Mouse (Mus musculus) intestine, embryonic 16.5 days (tissue): ENCODE measurements at regions not wholly inside any gene's neighbourhood (a gene's known extent, or its start where the extent isn't known, plus 50 kb on each side); places are given as distances from the start of the nearest gene placed in this dataset.

Experiments
- ATAC-seq: fragments of 200-750 bp; cut with Nextera tagmentation; 2 replicates; pipeline ENCODE4 v1.8.0; 2017; ENCODE audit warnings: moderate TSS enrichment, moderate library complexity
- H3K27ac ChIP-seq: fragments of 300-500 bp; sonication (generic); 2 replicates; pipeline ENCODE4 v1.5.1; 2014; ENCODE audit warnings: mild to moderate bottlenecking, low read length
- H3K27me3 ChIP-seq: fragments of 300-500 bp; sonication (generic); replicated peaks from 2 replicates; pipeline ENCODE4 v1.6.1; 2014; ENCODE audit warnings: low read length, control low read depth, mixed read lengths; ENCODE audit not compliant: control insufficient read depth, insufficient read depth
- H3K36me3 ChIP-seq: fragments of 300-500 bp; sonication (generic); 2 replicates; pipeline ENCODE4 v1.6.1; 2014; ENCODE audit warnings: low read length, control low read depth; ENCODE audit not compliant: control insufficient read depth, insufficient read depth
- H3K4me1 ChIP-seq: fragments of 300-500 bp; sonication (generic); 2 replicates; pipeline ENCODE4 v1.6.1; 2014; ENCODE audit warnings: low read length, control low read depth, mixed read lengths; ENCODE audit not compliant: control insufficient read depth, insufficient read depth
- H3K4me2 ChIP-seq: fragments of 300-500 bp; sonication (generic); 2 replicates; pipeline ENCODE4 v1.6.1; 2014; ENCODE audit warnings: low read depth, low read length, control low read depth
- H3K4me3 ChIP-seq: fragments of 300-500 bp; sonication (generic); 2 replicates; pipeline ENCODE4 v1.5.1; 2014; ENCODE audit warnings: mild to moderate bottlenecking, low read length
- H3K9ac ChIP-seq: fragments of 300-500 bp; sonication (generic); 2 replicates; pipeline ENCODE4 v1.6.1; 2014; ENCODE audit warnings: low read depth, low read length
- H3K9me3 ChIP-seq: fragments of 300-500 bp; sonication (generic); 2 replicates; pipeline ENCODE4 v1.6.1; 2016; ENCODE audit warnings: low read length, control low read depth; ENCODE audit not compliant: control insufficient read depth
- WGBS: fragments of 180-500 bp; shearing (Covaris S2); extraction: QIAGEN DNeasy Blood & Tissue Kit; methylation state at CpG from one replicate; pipeline ENCODE4 v1.1.7; 2014; 5-methylcytosine and 5-hydroxymethylcytosine counted together

DNA sequence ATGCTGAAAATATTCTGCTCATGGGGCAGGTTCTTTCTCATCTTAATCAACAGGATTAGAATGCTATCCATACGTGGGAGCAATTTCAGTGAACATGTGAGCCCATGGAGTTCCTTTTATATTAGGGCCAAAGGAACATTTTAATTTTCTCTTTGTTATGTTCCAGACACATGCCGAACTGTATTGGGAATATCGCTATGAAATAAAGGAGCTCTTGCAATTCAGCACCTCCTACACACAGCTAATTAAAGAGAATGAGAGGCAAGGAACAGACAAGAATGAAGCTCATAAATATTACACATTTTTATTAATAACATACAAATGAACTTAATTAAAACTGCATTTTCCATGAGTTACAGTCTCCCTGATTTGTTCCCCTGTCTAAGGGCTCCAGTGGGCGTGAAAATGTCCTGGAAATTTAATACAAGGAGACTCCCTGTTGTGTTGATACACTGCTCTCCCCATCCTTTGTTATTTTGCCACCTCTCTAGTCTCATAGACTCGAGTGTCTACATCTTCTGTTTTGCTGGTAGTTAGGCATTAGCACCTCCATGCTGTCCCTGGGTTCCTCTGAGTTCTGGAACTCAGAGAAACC is 205.5 kb downstream of the Phlda1 start:
- H3K4me1 ChIP-seq, result no peaks in the 10 kb centered on the region
- no peak overlapping the region for H3K27ac ChIP-seq
- no peaks in the 10 kb centered on the region for H3K9me3 ChIP-seq
- 78% methylated on average over 5 of the region's 5 CpGs for WGBS
- no peaks in the 10 kb centered on the region for H3K27me3 ChIP-seq
- no peak for ATAC-seq
- H3K9ac ChIP-seq, result no peak overlapping the region
- H3K36me3 ChIP-seq, result no peaks in the 10 kb centered on the region
- no peak overlapping the region for H3K4me2 ChIP-seq
- no peak overlapping the region for H3K4me3 ChIP-seq

- Histone ChIP-seq H3K9ac (no peak overlapping the region), H3K27me3 (no peaks in the 10 kb centered on the region), H3K9me3 (no peaks in the 10 kb centered on the region), H3K4me2 (no peak overlapping the region), H3K4me1 (no peaks in the 10 kb centered on the region), H3K27ac (no peak overlapping the region), H3K36me3 (no peaks in the 10 kb centered on the region), H3K4me3 (no peak overlapping the region)
- no peak for ATAC-seq
- 85% methylated on average over 7 of the region's 7 CpGs for WGBS
These were observed 206.9 kb downstream of the Phlda1 start for GRCm38 (mm10) chr10:111712991-111713390.

DNA sequence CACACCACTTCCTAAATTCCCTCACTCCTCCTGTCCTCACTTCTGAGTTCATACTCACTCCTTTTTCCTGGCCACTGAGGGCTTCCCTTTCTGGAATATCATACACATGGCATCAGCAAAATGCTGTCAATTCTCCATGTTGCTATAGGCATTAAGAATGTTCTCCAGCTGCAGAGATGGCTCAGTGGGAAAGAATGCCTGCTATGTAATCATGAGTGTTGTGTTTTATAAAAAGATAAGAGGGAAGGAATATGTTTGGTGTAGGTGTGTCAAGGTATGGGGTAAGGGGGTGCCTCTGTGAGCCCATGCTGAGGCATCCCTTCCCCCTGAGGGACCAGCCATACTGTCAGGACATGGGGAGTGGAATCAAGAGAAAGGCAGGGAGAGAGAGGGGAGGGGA is 207.6 kb downstream of the Phlda1 start:
- no peak overlapping the region for H3K4me2 ChIP-seq
- H3K27me3 ChIP-seq, result no peaks in the 10 kb centered on the region
- H3K27ac ChIP-seq, result no peak overlapping the region
- no peak overlapping the region for H3K4me3 ChIP-seq
- H3K36me3 ChIP-seq, result no peaks in the 10 kb centered on the region
- H3K9ac ChIP-seq, result no peak overlapping the region
- H3K4me1 ChIP-seq, result no peaks in the 10 kb centered on the region
- no peaks in the 10 kb centered on the region for H3K9me3 ChIP-seq
- no peak for ATAC-seq

DNA sequence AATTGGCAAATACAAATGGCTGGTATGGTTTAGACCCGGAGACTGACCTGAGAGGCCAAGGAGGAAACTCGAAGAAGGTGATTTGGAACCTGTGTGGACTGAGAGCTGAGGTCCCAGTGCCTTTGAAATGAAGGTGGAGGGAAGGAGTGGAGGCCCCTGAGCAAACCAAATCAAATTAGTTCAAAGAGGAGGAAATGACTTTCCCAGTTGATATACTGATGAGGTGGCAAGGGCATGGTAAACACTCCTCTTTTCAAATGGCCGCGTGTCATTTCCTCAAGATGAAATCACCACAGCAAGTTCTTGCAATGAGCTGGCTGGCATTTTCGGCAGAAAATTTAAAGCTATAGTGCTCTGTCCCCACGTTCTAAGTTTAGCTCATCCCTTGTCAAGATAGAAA is 209.1 kb downstream of the Phlda1 start:
- no peaks in the 10 kb centered on the region for H3K36me3 ChIP-seq
- 39% methylated on average over 6 of the region's 6 CpGs for WGBS
- no peaks in the 10 kb centered on the region for H3K4me1 ChIP-seq
- no peak overlapping the region for H3K4me2 ChIP-seq
- ATAC-seq, result peak; percentile 16; the same call in 1 of the 2 replicates
- no peak overlapping the region for H3K9ac ChIP-seq
- no peak overlapping the region for H3K4me3 ChIP-seq
- H3K27ac ChIP-seq, result no peak overlapping the region
- H3K27me3 ChIP-seq, result no peaks in the 10 kb centered on the region
- H3K9me3 ChIP-seq, result no peaks in the 10 kb centered on the region

GRCm38 (mm10) chr10:111719632-111720031 is 213.5 kb downstream of the Phlda1 start:
- Histone ChIP-seq H3K36me3 (no peaks in the 10 kb centered on the region), H3K9ac (no peak overlapping the region), H3K4me3 (no peak overlapping the region), H3K4me1 (no peaks in the 10 kb centered on the region), H3K4me2 (no peak overlapping the region), H3K27ac (no peak overlapping the region), H3K9me3 (no peaks in the 10 kb centered on the region), H3K27me3 (no peaks in the 10 kb centered on the region)
- 73% methylated on average over 5 of the region's 5 CpGs for WGBS
- no peak for ATAC-seq

DNA sequence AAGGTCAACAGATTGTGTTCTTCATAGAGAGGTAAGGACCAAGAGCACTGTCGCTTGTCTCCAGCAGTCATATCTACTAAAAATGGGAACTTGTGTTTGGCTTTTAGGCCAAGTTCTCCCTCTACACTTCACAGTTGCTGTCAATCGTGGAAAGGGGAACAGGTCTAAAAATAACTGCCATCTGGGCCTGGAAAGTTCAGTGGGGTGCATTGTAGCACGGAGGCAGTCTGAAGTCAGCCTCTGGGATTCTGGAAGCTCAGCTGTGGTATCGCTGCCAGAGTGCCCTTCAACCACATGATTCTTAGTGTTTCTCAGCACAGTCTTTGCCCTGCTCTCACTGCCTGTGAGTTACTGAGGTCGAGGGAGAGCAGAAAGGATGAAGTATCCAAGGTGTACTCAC is 215.0 kb downstream of the Phlda1 start:
- H3K9ac ChIP-seq, result no peak overlapping the region
- H3K4me3 ChIP-seq, result no peak overlapping the region
- no peaks in the 10 kb centered on the region for H3K9me3 ChIP-seq
- no peaks in the 10 kb centered on the region for H3K4me1 ChIP-seq
- no peaks in the 10 kb centered on the region for H3K27me3 ChIP-seq
- no peaks in the 10 kb centered on the region for H3K36me3 ChIP-seq
- no peak overlapping the region for H3K4me2 ChIP-seq
- no peak for ATAC-seq
- WGBS, result 72% methylated on average over 5 of the region's 5 CpGs
- H3K27ac ChIP-seq, result no peak overlapping the region

DNA sequence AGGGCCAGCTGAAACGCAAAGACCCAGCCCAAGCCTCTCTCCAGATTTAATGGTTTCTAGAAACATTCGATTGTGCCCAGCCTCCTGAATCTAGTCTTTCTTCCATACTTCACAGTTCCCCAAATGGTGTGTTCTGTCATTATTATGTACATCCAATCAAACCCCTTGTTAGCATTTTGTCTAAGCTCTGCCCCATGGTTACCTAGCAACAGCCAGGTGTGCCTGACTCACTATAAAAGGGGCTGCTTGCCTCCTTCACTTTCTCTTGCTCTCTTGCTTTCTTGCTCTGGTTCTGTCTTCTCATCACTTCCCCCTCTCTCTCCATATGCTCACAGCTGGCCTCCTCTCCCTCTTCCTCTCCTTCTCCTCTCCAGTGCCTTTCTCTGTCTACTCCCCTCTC is 217.8 kb downstream of the Phlda1 start:
- WGBS, result 84% methylated on average over 2 of the region's 2 CpGs
- ATAC-seq, result no peak
- Histone ChIP-seq H3K9ac (no peak overlapping the region), H3K27me3 (no peaks in the 10 kb centered on the region), H3K27ac (no peak overlapping the region), H3K4me1 (no peaks in the 10 kb centered on the region), H3K4me2 (no peak overlapping the region), H3K36me3 (no peaks in the 10 kb centered on the region), H3K4me3 (no peak overlapping the region), H3K9me3 (no peaks in the 10 kb centered on the region)

DNA sequence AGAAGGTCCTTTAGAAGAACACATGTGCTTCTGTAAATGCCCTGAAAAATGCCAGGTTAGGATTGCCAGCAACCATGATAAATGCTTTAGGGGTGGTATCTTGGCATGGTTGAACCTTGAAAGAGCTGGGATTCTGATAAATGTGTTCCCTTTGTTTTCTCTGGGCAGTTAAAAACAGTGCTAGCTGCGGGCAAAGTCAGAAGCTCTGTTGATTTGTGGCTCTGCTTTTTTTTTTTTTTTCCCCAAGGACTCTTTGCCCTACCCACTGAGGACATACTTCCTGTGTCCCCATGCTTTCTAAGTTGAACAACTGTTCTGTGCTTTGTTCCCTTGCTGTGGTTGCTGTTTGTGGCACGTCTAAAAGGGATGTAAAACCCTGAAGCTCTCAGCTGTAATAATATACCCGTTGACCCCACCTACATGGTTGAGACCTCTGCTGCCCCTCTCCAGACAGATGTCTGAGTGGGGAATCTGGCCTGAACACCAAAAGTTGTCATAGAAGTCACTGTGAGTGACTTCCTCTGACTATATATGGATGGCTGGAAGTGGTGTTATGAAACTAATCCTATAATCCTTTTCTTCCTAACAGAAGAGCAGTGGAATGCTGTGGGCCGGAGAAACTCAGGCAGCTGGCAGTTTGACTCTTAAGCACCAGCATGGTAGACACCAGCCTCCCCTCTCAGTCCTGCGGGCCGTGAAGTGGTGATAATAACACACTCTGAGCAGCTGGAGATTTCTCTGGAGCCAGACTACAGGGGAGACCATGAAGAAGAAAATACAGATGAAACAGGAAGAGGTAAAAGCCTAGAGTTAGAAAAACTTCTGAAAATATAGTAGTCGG is 218.7 kb downstream of the Phlda1 start:
- no peaks in the 10 kb centered on the region for H3K9me3 ChIP-seq
- no peaks in the 10 kb centered on the region for H3K36me3 ChIP-seq
- H3K4me2 ChIP-seq, result no peak overlapping the region
- WGBS, result 56% methylated on average over 7 of the region's 7 CpGs
- no peak overlapping the region for H3K4me3 ChIP-seq
- no peak overlapping the region for H3K9ac ChIP-seq
- no peaks in the 10 kb centered on the region for H3K4me1 ChIP-seq
- ATAC-seq, result no peak
- H3K27ac ChIP-seq, result no peak overlapping the region
- no peaks in the 10 kb centered on the region for H3K27me3 ChIP-seq

DNA sequence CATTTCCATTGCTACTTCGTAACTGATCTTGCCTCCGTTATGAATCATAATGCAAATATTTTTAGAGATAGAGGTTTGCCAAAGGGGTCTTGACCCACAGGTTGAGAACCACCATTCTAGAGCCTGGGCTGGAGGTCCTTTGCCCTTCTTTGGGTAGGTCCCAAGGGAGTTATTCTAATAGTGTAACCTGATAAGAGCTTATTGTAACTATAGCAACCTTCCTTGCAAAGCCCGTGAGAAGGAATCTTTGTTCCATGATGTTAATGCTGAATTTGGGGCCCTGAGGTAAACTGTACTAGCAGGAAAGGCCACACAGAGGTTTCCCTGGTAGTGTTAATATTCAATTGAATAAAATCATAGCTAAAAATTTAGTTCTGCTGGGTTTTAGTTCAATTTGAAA is 229.9 kb downstream of the Phlda1 start:
- Histone ChIP-seq H3K9me3 (no peaks in the 10 kb centered on the region), H3K4me2 (no peak overlapping the region), H3K27me3 (no peaks in the 10 kb centered on the region), H3K4me3 (no peak overlapping the region), H3K9ac (no peak overlapping the region), H3K27ac (no peak overlapping the region), H3K36me3 (no peaks in the 10 kb centered on the region), H3K4me1 (peaks cover 10% of the 10 kb centered on the region; the same call in 1 of the 2 replicates)
- ATAC-seq, result no peak
- 53% methylated on average over 3 of the region's 3 CpGs for WGBS
